Mouse (Mus musculus) kidney, adult 2 months (tissue): ENCODE measurements at regions not wholly inside any gene's neighbourhood (a gene's known extent, or its start where the extent isn't known, plus 50 kb on each side); places are given as distances from the start of the nearest gene placed in this dataset.

ENCODE experiments used
- CTCF ChIP-seq: fragments of 200-500 bp; conservative IDR thresholded peaks from 2 replicates; pipeline ENCODE4 v1.5.1; 2011; ENCODE audit warnings: low read depth, mild to moderate bottlenecking, control low read depth, low read length, moderate library complexity, mixed read lengths; ENCODE audit not compliant: insufficient read depth, insufficient read length
- POLR2A ChIP-seq: fragments of 200-500 bp; IDR thresholded peaks from one replicate; pipeline ENCODE4 v1.6.1; 2011; ENCODE audit warnings: low read depth, low read length, control low read depth

GRCm38 (mm10) chrX:142521063-142521462 lies 130.7 kb upstream of the Acsl4 start:
- no peak for TF ChIP-seq POLR2A
- TF ChIP-seq CTCF, result no peak
